Mouse (Mus musculus) T-helper 2 cell (primary cell): ENCODE data around the gene Rdh5.

ENCODE experiments used
- in situ Hi-C: fragments of 300-600 bp; cut with MboI, MseI; formaldehyde crosslinking; loops from one replicate; pipeline ENCODE4 v1.15.1; 2025; ENCODE audit warnings: high pct_unique_total_duplicates

Gene Rdh5

GRCm38 (mm10) chr10:128878811-128879210, 43.9 kb downstream of the Rdh5 start:
- in situ Hi-C loops = no loop called here

DNA sequence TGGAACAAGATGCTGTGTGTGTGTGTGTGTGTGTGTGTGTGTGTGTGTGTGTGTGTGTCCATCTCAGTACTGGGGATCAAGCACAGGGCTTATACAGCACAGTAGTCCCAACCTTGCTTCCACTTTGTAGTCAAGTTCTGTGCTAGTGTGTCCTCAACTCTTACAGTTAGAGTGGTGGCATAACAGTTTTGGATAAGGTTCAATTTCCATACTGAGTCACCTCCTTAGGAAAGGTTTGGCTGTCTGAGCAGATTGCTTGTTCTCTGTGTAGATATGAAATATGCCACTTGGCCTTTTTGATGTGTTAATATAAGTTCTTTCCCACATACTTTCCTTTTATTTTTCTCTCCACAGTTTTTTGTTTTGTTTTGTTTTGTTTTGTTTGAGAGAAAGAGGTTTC, 44.4 kb downstream of the Rdh5 start:
- in situ Hi-C loops = no loop called here

GRCm38 (mm10) chr10:128870341-128870740, 52.3 kb downstream of the Rdh5 start:
- in situ Hi-C loops = no loop called here

GRCm38 (mm10) chr10:128866518-128866917, 56.2 kb downstream of the Rdh5 start:
- in situ Hi-C loops = no loop called here

GRCm38 (mm10) chr10:128866042-128866441, 56.6 kb downstream of the Rdh5 start:
- in situ Hi-C loops = no loop called here
